Mouse (Mus musculus) CD4-positive, CD25-positive, alpha-beta regulatory T cell, adult 4 months (primary cell): Measurements from ENCODE around the gene Il6. TPM values are rescaled to one million over a fixed set of nuclear protein-coding genes. Genes with fewer than 3 reads are reported as not detected.
"Not testable (repeated sequence)": the region's sequence is repeated elsewhere in the genome, so short reads cannot be mapped to it uniquely, and the experiment has no call there.

Source experiments
- ATAC-seq: one replicate; pipeline ENCODE4 v1.8.0; 2017
- polyA plus RNA-seq, 2 experiments: library from polyadenylated mRNA; unstranded; fragments of 100-300 nt; shearing (Covaris generic); gene quantifications; one replicate each; pipeline ENCODE4 v1.2.1; 2017

Il6 gene
- under 1 TPM; 0.13 to 0.70 TPM for polyA plus RNA-seq

DNA sequence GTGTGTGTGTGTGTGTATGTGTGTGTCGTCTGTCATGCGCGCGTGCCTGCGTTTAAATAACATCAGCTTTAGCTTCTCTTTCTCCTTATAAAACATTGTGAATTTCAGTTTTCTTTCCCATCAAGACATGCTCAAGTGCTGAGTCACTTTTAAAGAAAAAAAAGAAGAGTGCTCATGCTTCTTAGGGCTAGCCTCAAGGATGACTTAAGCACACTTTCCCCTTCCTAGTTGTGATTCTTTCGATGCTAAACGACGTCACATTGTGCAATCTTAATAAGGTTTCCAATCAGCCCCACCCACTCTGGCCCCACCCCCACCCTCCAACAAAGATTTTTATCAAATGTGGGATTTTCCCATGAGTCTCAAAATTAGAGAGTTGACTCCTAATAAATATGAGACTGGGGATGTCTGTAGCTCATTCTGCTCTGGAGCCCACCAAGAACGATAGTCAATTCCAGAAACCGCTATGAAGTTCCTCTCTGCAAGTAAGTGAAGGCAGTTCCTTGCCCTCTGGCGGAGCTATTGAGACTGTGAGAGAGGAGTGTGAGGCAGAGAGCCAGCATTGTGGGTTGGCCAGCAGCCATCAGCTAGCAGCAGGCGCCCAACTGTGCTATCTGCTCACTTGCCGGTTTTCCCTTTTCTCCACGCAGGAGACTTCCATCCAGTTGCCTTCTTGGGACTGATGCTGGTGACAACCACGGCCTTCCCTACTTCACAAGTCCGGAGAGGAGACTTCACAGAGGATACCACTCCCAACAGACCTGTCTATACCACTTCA lies at the start of gene Il6:
Gene Il6 (plus strand): TSS at position 389 of the 778 bp plus-strand sequence.
- no peak for ATAC-seq

DNA sequence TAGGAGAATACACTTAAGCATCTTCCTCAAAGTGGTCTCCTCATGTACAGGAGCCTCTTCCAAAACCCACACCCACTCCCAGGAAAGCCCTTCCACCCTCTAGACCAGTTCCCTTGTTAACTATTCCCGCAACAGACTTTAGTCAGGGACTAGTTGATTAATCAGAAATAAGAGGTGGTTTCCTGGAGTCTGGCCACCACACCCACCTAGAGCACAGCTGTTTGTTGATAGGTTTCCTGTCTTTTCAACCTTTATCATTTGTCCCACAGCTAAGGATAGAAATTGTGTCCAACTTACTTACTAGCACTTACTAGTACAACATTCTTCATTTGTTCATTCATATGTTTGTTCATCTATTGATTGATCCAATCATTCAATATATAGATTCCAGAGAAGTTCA lies 49.4 kb upstream of the Il6 start:
- no peak for ATAC-seq

GRCm38 (mm10) chr5:29970212-29970611 lies 42.7 kb upstream of the Il6 start:
- ATAC-seq: no peak

DNA sequence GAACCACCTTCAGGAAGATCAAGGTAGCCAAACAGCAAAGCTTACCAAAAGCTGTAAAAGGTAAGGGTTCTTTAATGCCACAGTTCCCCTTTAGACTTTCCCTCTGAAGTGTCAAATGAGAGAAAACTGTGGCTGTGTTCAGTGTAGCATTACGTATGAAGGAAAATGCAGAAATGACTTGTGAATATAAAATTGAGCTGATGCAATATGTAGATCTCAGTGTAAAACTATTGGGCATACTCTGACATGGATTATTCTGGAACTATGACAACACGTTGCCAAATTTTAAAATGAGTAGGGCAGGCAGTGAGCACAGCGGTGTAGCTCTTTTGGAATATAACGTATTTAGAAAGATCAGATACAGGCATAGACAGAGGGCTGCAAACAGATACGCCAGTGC lies 40.1 kb upstream of the Il6 start:
- no peak for ATAC-seq

DNA sequence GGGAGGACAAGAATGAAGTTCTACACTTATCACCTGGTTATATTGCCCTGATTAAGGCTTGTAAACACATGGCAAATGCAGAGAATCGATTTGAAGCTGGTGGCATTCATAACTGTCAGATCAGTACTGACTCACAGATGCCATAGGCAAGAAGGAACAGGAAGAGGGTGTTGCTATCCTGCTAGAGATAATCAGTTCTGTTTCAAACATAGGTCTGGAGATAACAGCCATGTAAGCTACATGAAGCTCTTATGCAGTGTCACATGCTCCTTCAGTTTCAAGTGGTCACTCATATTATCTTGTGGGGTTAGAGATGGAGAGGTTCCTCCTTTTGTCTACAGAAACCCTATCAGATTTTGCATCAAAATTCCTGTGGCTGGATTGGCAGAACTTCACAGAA lies 39.4 kb upstream of the Il6 start:
- ATAC-seq: no peak

GRCm38 (mm10) chr5:29974115-29974514 lies 38.8 kb upstream of the Il6 start:
- no peak for ATAC-seq

GRCm38 (mm10) chr5:29993583-29993982 lies 19.3 kb upstream of the Il6 start:
- no peak for ATAC-seq

DNA sequence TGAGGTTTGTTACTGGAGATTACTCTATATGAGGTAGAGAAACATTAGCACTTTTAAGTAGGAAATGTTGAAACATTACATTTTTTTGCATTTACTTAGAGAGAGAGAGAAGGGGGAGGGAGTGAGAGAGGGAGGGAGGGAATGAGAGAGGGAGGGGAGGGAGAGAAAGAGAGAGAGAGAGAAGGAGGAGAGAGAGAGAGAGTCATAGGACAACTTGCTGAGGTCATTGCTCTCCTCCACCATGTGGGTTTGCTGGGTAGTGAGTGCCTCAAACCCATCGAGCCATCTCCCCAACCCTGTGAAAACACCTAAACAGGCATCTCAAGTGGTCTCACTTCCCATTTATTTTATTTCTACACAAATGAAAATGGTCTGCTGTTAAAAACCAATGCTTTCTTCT lies 18.6 kb upstream of the Il6 start:
- ATAC-seq: no peak

GRCm38 (mm10) chr5:29997351-29997750 lies 15.6 kb upstream of the Il6 start:
- ATAC-seq: no peak

- no peak for ATAC-seq
Observed at GRCm38 (mm10) chr5:30000921-30001320, 12.0 kb upstream of the Il6 start.

DNA sequence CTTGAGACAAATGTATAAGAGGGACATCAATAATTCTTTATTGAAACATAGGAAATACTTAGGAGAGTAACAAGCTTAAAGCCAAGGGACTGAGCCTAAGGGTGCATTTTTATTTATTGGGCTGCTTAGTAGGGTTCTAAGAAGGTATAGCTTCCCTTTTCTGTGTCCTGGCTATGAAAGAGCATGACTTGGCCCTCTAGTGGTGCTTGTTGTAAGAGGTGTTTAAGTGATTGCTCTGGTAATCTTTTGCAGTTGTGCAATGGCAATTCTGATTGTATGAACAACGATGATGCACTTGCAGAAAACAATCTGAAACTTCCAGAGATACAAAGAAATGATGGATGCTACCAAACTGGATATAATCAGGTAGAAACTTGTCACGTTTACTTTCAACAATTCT lies 1.7 kb downstream of the Il6 start:
- ATAC-seq: no peak

GRCm38 (mm10) chr5:30035862-30036261 lies 22.9 kb downstream of the Il6 start:
- ATAC-seq: not testable (repeated sequence)

GRCm38 (mm10) chr5:30037111-30037510 lies 24.2 kb downstream of the Il6 start:
- not testable (repeated sequence) for ATAC-seq

GRCm38 (mm10) chr5:30039324-30039723 lies 26.4 kb downstream of the Il6 start:
- not testable (repeated sequence) for ATAC-seq

- not testable (repeated sequence) for ATAC-seq
Observed at GRCm38 (mm10) chr5:30039841-30040240, 26.9 kb downstream of the Il6 start.

DNA sequence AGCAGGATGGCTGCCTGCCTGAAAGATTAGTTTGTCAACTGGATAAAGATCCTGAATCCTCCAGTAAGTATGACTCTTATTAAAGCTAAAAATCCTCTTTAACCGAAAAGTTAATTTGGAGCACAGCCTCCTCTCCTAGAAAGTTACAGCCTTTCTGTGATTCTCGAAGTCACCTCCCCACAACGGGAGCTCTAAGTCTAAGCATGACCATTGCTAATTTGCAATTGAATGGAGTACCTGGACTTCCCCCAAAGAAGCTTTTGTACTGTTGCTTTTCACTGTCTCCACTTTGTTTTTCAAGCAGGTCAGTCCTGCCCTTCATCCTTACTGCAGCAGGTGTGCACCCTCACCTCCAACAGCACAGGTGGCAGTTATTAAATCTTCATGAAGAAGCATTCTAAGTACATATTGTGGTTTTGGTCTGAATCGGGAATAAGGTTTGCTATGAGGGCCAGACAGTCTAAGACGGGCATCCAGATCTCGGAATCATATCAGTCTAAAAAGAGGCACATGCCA lies 45.4 kb downstream of the Il6 start:
- ATAC-seq: no peak

DNA sequence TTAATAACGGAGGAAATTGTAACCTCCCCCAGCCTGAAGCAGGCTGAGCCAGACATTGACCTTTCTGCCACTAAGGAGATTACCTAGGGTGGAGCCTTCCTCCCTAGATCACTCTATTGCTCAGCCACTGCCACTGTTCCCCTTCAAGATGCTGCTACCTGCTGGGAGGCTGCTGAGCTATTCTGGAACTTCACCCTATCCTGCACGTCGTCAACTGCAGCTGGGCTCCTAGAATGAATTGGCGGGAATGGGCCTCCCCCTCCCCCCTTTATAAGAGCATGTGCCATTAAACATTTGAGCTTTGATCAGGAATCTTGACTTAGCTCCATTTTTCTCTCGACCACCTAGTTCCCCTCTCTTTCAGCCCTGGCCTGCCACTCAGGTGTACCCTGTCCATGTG lies 46.7 kb downstream of the Il6 start:
- not testable (repeated sequence) for ATAC-seq

DNA sequence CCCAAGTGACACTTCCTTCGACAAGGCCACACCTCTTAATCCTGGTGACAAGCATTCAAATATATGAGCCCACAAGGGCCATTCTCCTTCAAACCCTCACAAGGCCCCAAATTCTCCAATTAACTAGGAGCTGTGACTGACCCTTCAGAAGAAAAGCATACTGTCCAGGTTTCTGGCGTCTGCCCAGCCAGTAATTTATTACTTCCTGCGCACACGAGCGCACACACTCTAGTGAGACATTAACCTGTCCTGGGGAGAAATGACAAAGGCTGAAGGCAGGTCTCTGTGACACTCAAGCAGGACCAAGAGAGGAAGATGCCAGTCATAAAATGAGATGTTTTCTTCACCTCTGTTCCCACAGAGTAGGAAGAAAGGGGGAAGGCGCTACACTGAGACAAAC lies 54.8 kb downstream of the Il6 start:
- no peak for ATAC-seq

Other genes with a start within 250 kb of the Il6 start
- 10 to 100 TPM; 58.0 to 73.1 TPM for gene Tyms, start 60.5 kb downstream of the Il6 start, polyA plus RNA-seq
- gene Garem2, start 92.0 kb downstream of the Il6 start, polyA plus RNA-seq: not detected
- not detected for gene 3110082J24Rik, start 93.0 kb downstream of the Il6 start, polyA plus RNA-seq
- 100 to 1,000 TPM in 1 of 2 experiments, 10 to 100 TPM in 1; 85.0 to 124 TPM for gene Hadha, start 142.0 kb downstream of the Il6 start, polyA plus RNA-seq
- 100 to 1,000 TPM; 173 to 208 TPM for gene Hadhb, start 142.1 kb downstream of the Il6 start, polyA plus RNA-seq
- gene Adgrf3, start 192.6 kb downstream of the Il6 start, polyA plus RNA-seq: not detected
- 10 to 100 TPM; 16.8 to 20.6 TPM for gene Selenoi, start 219.5 kb downstream of the Il6 start, polyA plus RNA-seq